Mouse (Mus musculus) T-helper 17 cell (primary cell): ENCODE data around the gene Thtpa.

Experiments
- in situ Hi-C, 2 experiments: fragments of 300-600 bp; cut with MboI, MseI; formaldehyde crosslinking; loops; 1 replicate in 1 of 2; 2 replicates in 1 of 2; pipeline ENCODE4 v1.15.1; 2025; ENCODE audit warnings: high pct_unique_total_duplicates in 2 of 2

Gene Thtpa

DNA sequence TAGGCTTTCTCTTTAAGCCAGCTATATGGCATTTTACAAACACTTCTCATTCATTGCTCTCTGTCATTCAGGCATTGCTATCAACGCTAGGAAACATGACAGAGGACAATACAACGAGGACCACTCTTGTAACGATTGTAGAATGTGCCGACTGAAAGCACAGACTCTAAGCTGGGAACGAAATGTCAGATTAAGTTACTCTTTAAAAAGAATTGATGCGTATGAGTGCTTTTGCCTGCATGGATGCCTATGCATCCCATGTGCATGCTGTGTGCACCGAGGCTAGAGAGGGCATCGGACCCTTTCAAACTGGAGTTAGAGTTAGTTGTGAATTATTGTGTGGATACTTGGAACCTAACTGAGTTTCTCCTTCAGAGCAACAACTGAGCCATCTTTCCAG, 41.1 kb downstream of the Thtpa start:
- in situ Hi-C loops: loop anchor here in 1 of 2 experiments (25.0 kb wide), 1 partner anchor 302 kb away; no protein-coding TSS in a partner anchor

GRCm38 (mm10) chr14:55139313-55139712, 44.7 kb downstream of the Thtpa start:
- in situ Hi-C loops: loop anchor here in 1 of 2 experiments (25.0 kb wide), 1 partner anchor 298 kb away; no protein-coding TSS in a partner anchor

DNA sequence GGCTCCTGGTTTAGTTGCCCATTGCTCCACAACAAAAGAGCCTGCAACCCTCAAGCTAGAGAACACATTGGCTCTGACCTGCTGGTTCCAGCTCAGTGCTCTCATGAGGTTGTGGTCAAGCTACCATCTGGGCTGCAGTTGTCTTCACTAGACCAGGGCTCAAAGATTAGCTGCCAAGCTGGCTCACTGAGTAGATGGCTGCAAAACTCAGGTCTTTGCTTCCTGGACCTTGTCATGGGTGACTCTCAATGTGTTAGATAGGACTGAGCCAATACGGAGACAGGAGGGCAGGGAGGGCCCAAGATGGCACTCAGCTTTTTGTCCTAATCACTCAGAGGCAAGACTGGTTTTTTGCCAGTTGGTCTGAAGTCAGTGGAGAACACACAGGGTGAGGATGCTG, 51.7 kb downstream of the Thtpa start:
- in situ Hi-C loops: loop anchor here (5.0 to 25.0 kb wide), 2 partner anchors 291 kb away; no protein-coding TSS in a partner anchor

DNA sequence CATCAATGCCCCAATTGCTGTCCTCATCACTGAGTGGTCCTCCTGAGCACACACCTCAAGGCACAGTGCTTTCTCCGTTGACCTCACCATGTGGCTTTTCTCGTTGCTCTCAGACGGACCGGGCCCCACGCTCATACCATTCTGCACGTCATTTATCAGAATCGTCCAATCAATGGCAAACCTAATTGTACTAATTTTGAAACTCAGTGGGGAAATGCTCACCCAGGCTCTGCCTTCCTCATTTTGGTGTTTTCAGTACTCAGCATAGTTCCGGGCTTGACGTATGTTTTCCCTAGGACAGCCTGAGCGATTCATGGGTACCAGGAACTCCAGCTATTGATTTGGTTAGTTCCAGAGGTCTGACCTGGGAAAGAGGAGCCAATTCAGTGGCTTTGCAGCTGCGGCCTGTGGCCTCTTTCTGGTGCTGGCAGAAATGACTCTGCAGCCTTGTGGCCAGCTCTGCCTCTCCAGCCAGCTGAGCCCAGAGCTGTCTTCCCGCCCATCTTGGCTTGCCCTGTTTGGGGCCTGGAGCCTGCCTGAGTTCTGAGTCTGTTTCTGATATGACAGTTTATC, 52.3 kb downstream of the Thtpa start:
- in situ Hi-C loops: loop anchor here (5.0 to 25.0 kb wide), 2 partner anchors 290 kb away; no protein-coding TSS in a partner anchor

- in situ Hi-C loops: loop anchor here (5.0 to 25.0 kb wide), 2 partner anchors 289 kb away; no protein-coding TSS in a partner anchor
Measured at GRCm38 (mm10) chr14:55148363-55148915, 53.9 kb downstream of the Thtpa start.
